17 mouse cellular contexts compared by ENCODE assay signal in genomic region chr6:47565326-47566035, GRCm38 (mm10). TPM values are rescaled to one million over a fixed set of nuclear protein-coding genes. Genes with fewer than 3 reads are reported as not detected.
DNase-seq lines count a peak whose midpoint lies in the region; ATAC-seq lines count a peak whose summit lies in the region.
"Had no signal": no experiment of that assay in that cellular context is flagged by ENCODE, and none has a peak within 500 bp of the region (broad histone marks: within the 10 kb centered on the region; RNA-seq: fewer than 3 reads in every experiment).

No protein-coding gene starts in this region.

- 0 out of 2 replicates have a peak, but pooled peaks have one; percentile 33 for ATAC-seq in embryonic facial prominence, embryonic 14.5 days (ENCODE audit: low read depth)
- no peak for ATAC-seq in midbrain, embryonic 14.5 days (ENCODE audit: low FRiP score, low TSS enrichment)
- peak; percentile 54 for ATAC-seq in intestine, embryonic 15.5 days
- ATAC-seq in megakaryocyte-erythroid progenitor cell, adult 5-6 weeks (replicated peaks; ENCODE audit: low FRiP score, low TSS enrichment, poor library complexity, severe bottlenecking): peak; percentile 94

- H3K4me3 ChIP-seq in embryonic facial prominence, embryonic 14.5 days (ENCODE audit: low read depth, low read length): no peak overlapping the region
- H3K4me3 ChIP-seq in embryonic facial prominence, embryonic 10.5 days: no peak overlapping the region
- no peak overlapping the region for H3K4me3 ChIP-seq in midbrain, embryonic 14.5 days (replicated peaks; ENCODE audit: low read depth, low read length)
- no peak overlapping the region for H3K4me3 ChIP-seq in midbrain, embryonic 10.5 days
- no peak overlapping the region for H3K4me3 ChIP-seq in intestine, embryonic 15.5 days (replicated peaks)
- H3K4me3 ChIP-seq: embryonic facial prominence, embryonic 12.5 days; left cerebral cortex, adult 2 months; limb, embryonic 15.5 days; megakaryocyte, embryonic 14.5 days had no signal

- WGBS in embryonic facial prominence, embryonic 14.5 days: 89% methylated on average over 1 of the region's 1 CpGs
- WGBS in embryonic facial prominence, embryonic 10.5 days: 93% methylated on average over 1 of the region's 1 CpGs
- 86% methylated on average over 1 of the region's 1 CpGs for WGBS in midbrain, embryonic 14.5 days
- WGBS in midbrain, embryonic 10.5 days: 100% methylated on average over 1 of the region's 1 CpGs
- 56% methylated on average over 1 of the region's 1 CpGs for WGBS in intestine, embryonic 15.5 days

- no peaks in the 10 kb centered on the region for H3K9me3 ChIP-seq in embryonic facial prominence, embryonic 14.5 days (ENCODE audit: control insufficient read depth, low read length)
- no peaks in the 10 kb centered on the region for H3K9me3 ChIP-seq in embryonic facial prominence, embryonic 10.5 days
- no peaks in the 10 kb centered on the region for H3K9me3 ChIP-seq in midbrain, embryonic 14.5 days (ENCODE audit: control insufficient read depth, low read length)
- no peaks in the 10 kb centered on the region for H3K9me3 ChIP-seq in midbrain, embryonic 10.5 days (replicated peaks)
- H3K9me3 ChIP-seq in intestine, embryonic 15.5 days: no peaks in the 10 kb centered on the region
- H3K9me3 ChIP-seq: embryonic facial prominence, embryonic 12.5 days; limb, embryonic 15.5 days had no signal

- H3K4me1 ChIP-seq in embryonic facial prominence, embryonic 14.5 days (ENCODE audit: control insufficient read depth, insufficient read depth, low read length): no peaks in the 10 kb centered on the region
- no peaks in the 10 kb centered on the region for H3K4me1 ChIP-seq in embryonic facial prominence, embryonic 10.5 days
- H3K4me1 ChIP-seq in midbrain, embryonic 14.5 days (ENCODE audit: control insufficient read depth, insufficient read depth, low read length): no peaks in the 10 kb centered on the region
- no peaks in the 10 kb centered on the region for H3K4me1 ChIP-seq in midbrain, embryonic 10.5 days
- H3K4me1 ChIP-seq in intestine, embryonic 15.5 days (replicated peaks): no peaks in the 10 kb centered on the region
- H3K4me1 ChIP-seq: embryonic facial prominence, embryonic 12.5 days; limb, embryonic 15.5 days had no signal

- no peaks in the 10 kb centered on the region for H3K27me3 ChIP-seq in embryonic facial prominence, embryonic 14.5 days (replicated peaks; ENCODE audit: control insufficient read depth, insufficient read depth, low read length)
- H3K27me3 ChIP-seq in embryonic facial prominence, embryonic 10.5 days (replicated peaks; ENCODE audit: low read depth, poor library complexity, severe bottlenecking): no peaks in the 10 kb centered on the region
- no peaks in the 10 kb centered on the region for H3K27me3 ChIP-seq in midbrain, embryonic 14.5 days (ENCODE audit: control insufficient read depth, insufficient read depth, low read length)
- no peaks in the 10 kb centered on the region for H3K27me3 ChIP-seq in midbrain, embryonic 10.5 days (ENCODE audit: low read depth, poor library complexity, severe bottlenecking)
- no peaks in the 10 kb centered on the region for H3K27me3 ChIP-seq in intestine, embryonic 15.5 days (replicated peaks)
- H3K27me3 ChIP-seq: embryonic facial prominence, embryonic 12.5 days; limb, embryonic 15.5 days; megakaryocyte, embryonic 14.5 days had no signal

- peak; percentile 25 for DNase-seq in embryonic facial prominence, embryonic 14.5 days (ENCODE audit: low spot score)
- DNase-seq in embryonic facial prominence, embryonic 10.5 days (ENCODE audit: low spot score): no peak
- peak; percentile 16 for DNase-seq in midbrain, embryonic 14.5 days
- DNase-seq in midbrain, embryonic 10.5 days (ENCODE audit: low spot score): no peak
- DNase-seq in embryo, embryonic 10 days (ENCODE audit: low spot score): no peak
- no peak for DNase-seq in left cerebral cortex, postnatal 36 days (ENCODE audit: low spot score in 2 of 2)
- DNase-seq: adrenal gland, adult 2 months; cerebellum, adult 11-12 months; kidney, postnatal 4 days; right cerebral cortex, adult 18-20 months; thymus, adult 18-20 months had no signal

- peaks cover 81% of the 10 kb centered on the region for H3K36me3 ChIP-seq in embryonic facial prominence, embryonic 14.5 days (ENCODE audit: control insufficient read depth, insufficient read depth, low read length)
- peaks cover 97% of the 10 kb centered on the region for H3K36me3 ChIP-seq in embryonic facial prominence, embryonic 10.5 days (replicated peaks)
- peaks cover 52% of the 10 kb centered on the region for H3K36me3 ChIP-seq in midbrain, embryonic 14.5 days (ENCODE audit: control insufficient read depth, insufficient read depth, low read length)
- H3K36me3 ChIP-seq in midbrain, embryonic 10.5 days: peaks cover 98% of the 10 kb centered on the region
- peaks cover 13% of the 10 kb centered on the region for H3K36me3 ChIP-seq in intestine, embryonic 15.5 days

- H3K9ac ChIP-seq in embryonic facial prominence, embryonic 14.5 days (ENCODE audit: low read depth, low read length): no peak overlapping the region
- H3K9ac ChIP-seq in midbrain, embryonic 14.5 days (replicated peaks; ENCODE audit: low read length): no peak overlapping the region
- no peak overlapping the region for H3K9ac ChIP-seq in intestine, embryonic 15.5 days
- H3K9ac ChIP-seq: embryonic facial prominence, embryonic 12.5 days; limb, embryonic 15.5 days had no signal

- no peak overlapping the region for H3K27ac ChIP-seq in embryonic facial prominence, embryonic 14.5 days (replicated peaks; ENCODE audit: low read depth, low read length)
- H3K27ac ChIP-seq in embryonic facial prominence, embryonic 10.5 days (replicated peaks): no peak overlapping the region
- no peak overlapping the region for H3K27ac ChIP-seq in midbrain, embryonic 14.5 days (replicated peaks; ENCODE audit: low read depth, low read length)
- H3K27ac ChIP-seq in midbrain, embryonic 10.5 days (replicated peaks): no peak overlapping the region
- no peak overlapping the region for H3K27ac ChIP-seq in intestine, embryonic 15.5 days
- H3K27ac ChIP-seq: embryonic facial prominence, embryonic 12.5 days; left cerebral cortex, adult 2 months; limb, embryonic 15.5 days had no signal

- H3K4me2 ChIP-seq in embryonic facial prominence, embryonic 14.5 days (ENCODE audit: low read depth, low read length): no peak overlapping the region
- H3K4me2 ChIP-seq in midbrain, embryonic 14.5 days (ENCODE audit: low read length): no peak overlapping the region
- H3K4me2 ChIP-seq in intestine, embryonic 15.5 days (replicated peaks): no peak overlapping the region
- H3K4me2 ChIP-seq: embryonic facial prominence, embryonic 12.5 days; limb, embryonic 15.5 days had no signal

- intact Hi-C loops in left cerebral cortex, postnatal 36 days (cut with DNase I): no loop called here

RNA-seq across cellular contexts. Expression of gene Ezh2, which starts 29.7 kb away (rescaled TPM):
- polyA plus RNA-seq in embryonic facial prominence, embryonic 14.5 days (2014; fragmentation: Nextera tagmentation; extraction: Ambion mirVana): 71.1 and 72.8 TPM in 2 replicates
- 173 and 174 TPM in 2 replicates for polyA plus RNA-seq in embryonic facial prominence, embryonic 10.5 days (2016; fragmentation: Nextera tagmentation; extraction: Ambion mirVana)
- 79.0 and 91.9 TPM in 2 replicates for polyA plus RNA-seq in midbrain, embryonic 14.5 days (2014; fragmentation: Nextera tagmentation; extraction: Ambion mirVana)
- polyA plus RNA-seq in midbrain, embryonic 10.5 days (2016; fragmentation: Nextera tagmentation; extraction: Ambion mirVana): 175 and 184 TPM in 2 replicates
- polyA plus RNA-seq in intestine, embryonic 15.5 days (2015; fragmentation: Nextera tagmentation; extraction: Ambion mirVana): 66.6 and 77.2 TPM in 2 replicates
- 284 and 385 TPM in 2 replicates for total RNA-seq in megakaryocyte-erythroid progenitor cell, adult 5-6 weeks (2014; fragmentation: Nextera tagmentation)
- 203 and 340 TPM in 2 replicates for total RNA-seq in megakaryocyte-erythroid progenitor cell, adult 5-6 weeks (2017)
- 10 to 100 TPM; 12.8 to 13.7 TPM for total RNA-seq in left cerebral cortex, postnatal 36 days (2021)

Comparison
In these comparisons a context has a peak if more than half of its experiments do, and no peak if none do; other contexts are left out.
1. DNase-seq: peak in embryonic facial prominence, embryonic 14.5 days (single experiment) and midbrain, embryonic 14.5 days (single experiment); none in embryonic facial prominence, embryonic 10.5 days (single experiment), midbrain, embryonic 10.5 days (single experiment), embryo, embryonic 10 days (single experiment) and left cerebral cortex, postnatal 36 days (0 of 2).